Mouse (Mus musculus): ENCODE data around the gene Rsg1. TPM values are rescaled to one million over a fixed set of nuclear protein-coding genes. Genes with fewer than 3 reads are reported as not detected.

The Rsg1 gene
- polyA plus RNA-seq, 1 experiment: 0.81 TPM

- TF ChIP-seq CTCF (IDR thresholded peaks at IDR 0.05; ENCODE audit: extremely low read depth, insufficient read length, insufficient replicate concordance, low read depth, low read length) (peak; percentile 65; the same call in 1 of the 2 replicates), POLR2A (IDR thresholded peaks at IDR 0.05; ENCODE audit: low read depth, low read length) (no peak)
- WGBS: 77% methylated on average over 5 of the region's 5 CpGs
- Histone ChIP-seq H3K4me3 (ENCODE audit: low read depth, low read length) (no peak overlapping the region), H3K36me3 (ENCODE audit: control insufficient read depth, insufficient read depth, low read length) (peaks cover 15% of the 10 kb centered on the region), H3K27ac (ENCODE audit: insufficient read depth, low read depth, low read length) (no peak overlapping the region), H3K4me1 (ENCODE audit: control insufficient read depth, insufficient read depth, insufficient read length, low read length) (peaks cover 13% of the 10 kb centered on the region), H3K27me3 (ENCODE audit: control insufficient read depth, insufficient read depth, low read length) (no peaks in the 10 kb centered on the region)
These were observed 43.7 kb downstream of the Rsg1 start for GRCm38 (mm10) chr4:141257440-141257839.

- peaks cover 13% of the 10 kb centered on the region for H3K36me3 ChIP-seq (ENCODE audit: control insufficient read depth, insufficient read depth, low read length)
- H3K27ac ChIP-seq (ENCODE audit: insufficient read depth, low read depth, low read length): no peak overlapping the region
- TF ChIP-seq POLR2A (IDR thresholded peaks at IDR 0.05; ENCODE audit: low read depth, low read length) (no peak), CTCF (IDR thresholded peaks at IDR 0.05; ENCODE audit: extremely low read depth, insufficient read length, insufficient replicate concordance, low read depth, low read length) (no peak)
- H3K27me3 ChIP-seq (ENCODE audit: control insufficient read depth, insufficient read depth, low read length): no peaks in the 10 kb centered on the region
- peaks cover 13% of the 10 kb centered on the region for H3K4me1 ChIP-seq (ENCODE audit: control insufficient read depth, insufficient read depth, insufficient read length, low read length)
- no peak overlapping the region for H3K4me3 ChIP-seq (ENCODE audit: low read depth, low read length)
- 54% methylated on average over 12 of the region's 12 CpGs for WGBS
These were observed 45.7 kb downstream of the Rsg1 start for GRCm38 (mm10) chr4:141259413-141259812.

- peak overlapping the region; percentile 35 for H3K4me3 ChIP-seq (ENCODE audit: low read depth, low read length)
- TF ChIP-seq POLR2A (IDR thresholded peaks at IDR 0.05; ENCODE audit: low read depth, low read length): no peak
- no peak for TF ChIP-seq CTCF (IDR thresholded peaks at IDR 0.05; ENCODE audit: extremely low read depth, insufficient read length, insufficient replicate concordance, low read depth, low read length)
- 21% methylated on average over 16 of the region's 16 CpGs for WGBS
- no peaks in the 10 kb centered on the region for H3K27me3 ChIP-seq (ENCODE audit: control insufficient read depth, insufficient read depth, low read length)
- H3K36me3 ChIP-seq (ENCODE audit: control insufficient read depth, insufficient read depth, low read length): peaks cover 10% of the 10 kb centered on the region; the same call in 1 of the 2 replicates
- peak overlapping the region; percentile 41; the same call in 1 of the 2 replicates for H3K27ac ChIP-seq (ENCODE audit: insufficient read depth, low read depth, low read length)
- peaks cover 13% of the 10 kb centered on the region for H3K4me1 ChIP-seq (ENCODE audit: control insufficient read depth, insufficient read depth, insufficient read length, low read length)
These were observed 46.4 kb downstream of the Rsg1 start for GRCm38 (mm10) chr4:141260007-141260723.

- no peaks in the 10 kb centered on the region for H3K27me3 ChIP-seq (ENCODE audit: control insufficient read depth, insufficient read depth, low read length)
- 84% methylated on average over 10 of the region's 10 CpGs for WGBS
- no peak overlapping the region for H3K27ac ChIP-seq (ENCODE audit: insufficient read depth, low read depth, low read length)
- TF ChIP-seq CTCF (IDR thresholded peaks at IDR 0.05; ENCODE audit: extremely low read depth, insufficient read length, insufficient replicate concordance, low read depth, low read length): no peak
- TF ChIP-seq POLR2A (IDR thresholded peaks at IDR 0.05; ENCODE audit: low read depth, low read length): no peak
- H3K4me3 ChIP-seq (ENCODE audit: low read depth, low read length): no peak overlapping the region
- H3K36me3 ChIP-seq (ENCODE audit: control insufficient read depth, insufficient read depth, low read length): no peaks in the 10 kb centered on the region
- peaks cover 9% of the 10 kb centered on the region for H3K4me1 ChIP-seq (ENCODE audit: control insufficient read depth, insufficient read depth, insufficient read length, low read length)
These were observed 49.3 kb downstream of the Rsg1 start for GRCm38 (mm10) chr4:141262906-141263637.

- WGBS: 92% methylated on average over 3 of the region's 3 CpGs
- Histone ChIP-seq H3K4me1 (ENCODE audit: control insufficient read depth, insufficient read depth, insufficient read length, low read length) (peaks cover 2% of the 10 kb centered on the region; the same call in 1 of the 2 replicates), H3K27me3 (ENCODE audit: control insufficient read depth, insufficient read depth, low read length) (no peaks in the 10 kb centered on the region), H3K27ac (ENCODE audit: insufficient read depth, low read depth, low read length) (peak overlapping the region; percentile 61; the same call in 1 of the 2 replicates), H3K4me3 (ENCODE audit: low read depth, low read length) (no peak overlapping the region), H3K36me3 (ENCODE audit: control insufficient read depth, insufficient read depth, low read length) (no peaks in the 10 kb centered on the region)
- TF ChIP-seq CTCF (IDR thresholded peaks at IDR 0.05; ENCODE audit: extremely low read depth, insufficient read length, insufficient replicate concordance, low read depth, low read length): peak; percentile 45; the same call in 1 of the 2 replicates
- no peak for TF ChIP-seq POLR2A (IDR thresholded peaks at IDR 0.05; ENCODE audit: low read depth, low read length)
These were observed 52.4 kb downstream of the Rsg1 start for GRCm38 (mm10) chr4:141265979-141266637.

- TF ChIP-seq POLR2A (IDR thresholded peaks at IDR 0.05; ENCODE audit: low read depth, low read length): no peak
- no peak for TF ChIP-seq CTCF (IDR thresholded peaks at IDR 0.05; ENCODE audit: extremely low read depth, insufficient read length, insufficient replicate concordance, low read depth, low read length)
- H3K4me3 ChIP-seq (ENCODE audit: low read depth, low read length): no peak overlapping the region
- WGBS: 73% methylated on average over 3 of the region's 3 CpGs
- H3K4me1 ChIP-seq (ENCODE audit: control insufficient read depth, insufficient read depth, insufficient read length, low read length): peaks cover 10% of the 10 kb centered on the region
- H3K27ac ChIP-seq (ENCODE audit: insufficient read depth, low read depth, low read length): no peak overlapping the region
- no peaks in the 10 kb centered on the region for H3K36me3 ChIP-seq (ENCODE audit: control insufficient read depth, insufficient read depth, low read length)
- H3K27me3 ChIP-seq (ENCODE audit: control insufficient read depth, insufficient read depth, low read length): no peaks in the 10 kb centered on the region
These were observed 53.5 kb downstream of the Rsg1 start for GRCm38 (mm10) chr4:141267250-141267649.
